Comparison of ENCODE assay signal across 23 mouse cellular contexts in genomic region chr12:35515621-35516020, GRCm38 (mm10). TPM values are rescaled to one million over a fixed set of nuclear protein-coding genes. Genes with fewer than 3 reads are reported as not detected.
DNase-seq lines count a peak whose midpoint lies in the region; ATAC-seq and TF ChIP-seq lines count a peak whose summit lies in the region.
"Had no signal": no experiment of that assay in that cellular context is flagged by ENCODE, and none has a peak within 500 bp of the region (broad histone marks: within the 10 kb centered on the region; RNA-seq: fewer than 3 reads in every experiment).

No protein-coding gene starts in this region.

- no peaks in the 10 kb centered on the region for H3K9me3 ChIP-seq in embryonic facial prominence, embryonic 14.5 days (ENCODE audit: control insufficient read depth, low read length)
- H3K9me3 ChIP-seq in embryonic facial prominence, embryonic 10.5 days = no peaks in the 10 kb centered on the region
- H3K9me3 ChIP-seq in intestine, embryonic 16.5 days (ENCODE audit: control insufficient read depth, low read length) = no peaks in the 10 kb centered on the region
- no peaks in the 10 kb centered on the region for H3K9me3 ChIP-seq in intestine, postnatal 0 days (ENCODE audit: control insufficient read depth)
- H3K9me3 ChIP-seq in kidney, postnatal 0 days (replicated peaks; ENCODE audit: low read length) = no peaks in the 10 kb centered on the region
- no peaks in the 10 kb centered on the region for H3K9me3 ChIP-seq in stomach, embryonic 16.5 days (replicated peaks; ENCODE audit: control insufficient read depth, low read length)
- H3K9me3 ChIP-seq in stomach, postnatal 0 days (ENCODE audit: control insufficient read depth, low read length) = no peaks in the 10 kb centered on the region
- H3K9me3 ChIP-seq: embryonic facial prominence, embryonic 13.5 days; forebrain, embryonic 10.5 days; hindbrain, embryonic 12.5 days had no signal

- 65% methylated on average over 3 of the region's 3 CpGs for WGBS in embryonic facial prominence, embryonic 14.5 days
- WGBS in embryonic facial prominence, embryonic 10.5 days = 78% methylated on average over 3 of the region's 3 CpGs
- 43% methylated on average over 3 of the region's 3 CpGs for WGBS in intestine, embryonic 16.5 days
- WGBS in intestine, postnatal 0 days = 44% methylated on average over 3 of the region's 3 CpGs
- 49% methylated on average over 3 of the region's 3 CpGs for WGBS in kidney, postnatal 0 days
- 31% methylated on average over 3 of the region's 3 CpGs for WGBS in stomach, embryonic 16.5 days
- WGBS in stomach, postnatal 0 days = 32% methylated on average over 3 of the region's 3 CpGs

- peaks cover 12% of the 10 kb centered on the region; the same call in 1 of the 2 replicates for H3K36me3 ChIP-seq in embryonic facial prominence, embryonic 14.5 days (ENCODE audit: control insufficient read depth, insufficient read depth, low read length)
- H3K36me3 ChIP-seq in embryonic facial prominence, embryonic 10.5 days (replicated peaks) = no peaks in the 10 kb centered on the region
- H3K36me3 ChIP-seq in intestine, embryonic 16.5 days (ENCODE audit: control insufficient read depth, insufficient read depth, low read length) = no peaks in the 10 kb centered on the region
- peaks cover 10% of the 10 kb centered on the region for H3K36me3 ChIP-seq in intestine, postnatal 0 days (ENCODE audit: control insufficient read depth, insufficient read depth)
- H3K36me3 ChIP-seq in kidney, postnatal 0 days (ENCODE audit: insufficient read depth, low read length) = peaks cover 18% of the 10 kb centered on the region; the same call in 1 of the 2 replicates
- peaks cover 5% of the 10 kb centered on the region; the same call in 1 of the 2 replicates for H3K36me3 ChIP-seq in stomach, embryonic 16.5 days (ENCODE audit: control insufficient read depth, insufficient read depth, low read length)
- 0 out of 2 replicates have a peak, but pooled peaks cover 6% of the 10 kb centered on the region for H3K36me3 ChIP-seq in stomach, postnatal 0 days (ENCODE audit: control insufficient read depth, insufficient read depth, low read length)
- H3K36me3 ChIP-seq: forebrain, embryonic 10.5 days; hindbrain, embryonic 12.5 days had no signal

- no peak overlapping the region for H3K4me3 ChIP-seq in embryonic facial prominence, embryonic 14.5 days (ENCODE audit: low read depth, low read length)
- no peak overlapping the region for H3K4me3 ChIP-seq in embryonic facial prominence, embryonic 10.5 days
- no peak overlapping the region for H3K4me3 ChIP-seq in intestine, embryonic 16.5 days (ENCODE audit: low read length)
- H3K4me3 ChIP-seq in intestine, postnatal 0 days (ENCODE audit: low read depth, low read length) = no peak overlapping the region
- no peak overlapping the region for H3K4me3 ChIP-seq in kidney, postnatal 0 days (replicated peaks; ENCODE audit: low read depth, low read length)
- H3K4me3 ChIP-seq in stomach, embryonic 16.5 days (replicated peaks; ENCODE audit: low read length) = no peak overlapping the region
- no peak overlapping the region for H3K4me3 ChIP-seq in stomach, postnatal 0 days (ENCODE audit: low read depth, low read length)
- H3K4me3 ChIP-seq: embryonic facial prominence, embryonic 13.5 days; erythroblast, embryonic 14.5 days; forebrain, embryonic 10.5 days; gastrocnemius, adult 2 months; hindbrain, embryonic 12.5 days had no signal

- H3K4me2 ChIP-seq in embryonic facial prominence, embryonic 14.5 days (ENCODE audit: low read depth, low read length) = no peak overlapping the region
- H3K4me2 ChIP-seq in intestine, embryonic 16.5 days (ENCODE audit: low read depth, low read length) = no peak overlapping the region
- no peak overlapping the region for H3K4me2 ChIP-seq in intestine, postnatal 0 days (replicated peaks; ENCODE audit: low read depth)
- H3K4me2 ChIP-seq in kidney, postnatal 0 days (ENCODE audit: low read length) = no peak overlapping the region
- H3K4me2 ChIP-seq in stomach, embryonic 16.5 days (ENCODE audit: low read depth, low read length) = no peak overlapping the region
- no peak overlapping the region for H3K4me2 ChIP-seq in stomach, postnatal 0 days (replicated peaks; ENCODE audit: low read depth)
- H3K4me2 ChIP-seq: embryonic facial prominence, embryonic 13.5 days; hindbrain, embryonic 12.5 days had no signal

- no peak for TF ChIP-seq EP300 in stomach, postnatal 0 days (optimal IDR thresholded peaks at IDR 0.05)

- H3K4me1 ChIP-seq in embryonic facial prominence, embryonic 14.5 days (ENCODE audit: control insufficient read depth, insufficient read depth, low read length) = no peaks in the 10 kb centered on the region
- H3K4me1 ChIP-seq in embryonic facial prominence, embryonic 10.5 days = no peaks in the 10 kb centered on the region
- peaks cover 4% of the 10 kb centered on the region; the same call in 1 of the 2 replicates for H3K4me1 ChIP-seq in intestine, embryonic 16.5 days (ENCODE audit: control insufficient read depth, insufficient read depth, low read length)
- H3K4me1 ChIP-seq in intestine, postnatal 0 days (replicated peaks; ENCODE audit: control insufficient read depth, insufficient read depth, low read length) = no peaks in the 10 kb centered on the region
- H3K4me1 ChIP-seq in kidney, postnatal 0 days (replicated peaks; ENCODE audit: insufficient read depth, low read length) = no peaks in the 10 kb centered on the region
- peaks cover 4% of the 10 kb centered on the region; the same call in 1 of the 2 replicates for H3K4me1 ChIP-seq in stomach, embryonic 16.5 days (ENCODE audit: control insufficient read depth, insufficient read depth, low read length)
- no peaks in the 10 kb centered on the region for H3K4me1 ChIP-seq in stomach, postnatal 0 days (replicated peaks; ENCODE audit: control insufficient read depth, insufficient read depth)
- H3K4me1 ChIP-seq: embryonic facial prominence, embryonic 13.5 days; forebrain, embryonic 10.5 days; hindbrain, embryonic 12.5 days had no signal

- no peak for TF ChIP-seq CTCF in intestine, postnatal 0 days (IDR thresholded peaks at IDR 0.05; ENCODE audit: low read depth)
- no peak for TF ChIP-seq CTCF in kidney, postnatal 0 days (IDR thresholded peaks at IDR 0.05; ENCODE audit: low read depth)
- TF ChIP-seq CTCF in stomach, postnatal 0 days (IDR thresholded peaks at IDR 0.05; ENCODE audit: low read depth) = no peak

- ATAC-seq in embryonic facial prominence, embryonic 14.5 days (ENCODE audit: low read depth) = no peak
- ATAC-seq in intestine, embryonic 16.5 days = no peak
- ATAC-seq in intestine, postnatal 0 days = no peak
- no peak for ATAC-seq in kidney, postnatal 0 days (replicated peaks; ENCODE audit: low FRiP score, low read depth)
- no peak for ATAC-seq in stomach, embryonic 16.5 days (ENCODE audit: insufficient read depth, low FRiP score)
- ATAC-seq in stomach, postnatal 0 days (ENCODE audit: low FRiP score, low TSS enrichment) = no peak
- ATAC-seq: activated CD4-positive, CD25-positive, alpha-beta regulatory T cell, adult 4 months; forebrain, embryonic 14.5 days; hindbrain, embryonic 16.5 days; Patski had no signal

- no peak for DNase-seq in embryonic facial prominence, embryonic 14.5 days (ENCODE audit: low spot score)
- DNase-seq in embryonic facial prominence, embryonic 10.5 days (ENCODE audit: low spot score) = no peak
- DNase-seq in kidney, postnatal 0 days (ENCODE audit: low spot score) = peak; percentile 73
- no peak for DNase-seq in kidney, adult 18-20 months
- DNase-seq in stomach, postnatal 0 days (ENCODE audit: low spot score) = no peak
- DNase-seq: adrenal gland, postnatal 14 days; cerebellum, adult 11-12 months; cerebellum, adult 9-10 months; cerebellum, postnatal 25 days; gastrocnemius, adult 2 months; gastrocnemius, postnatal 25 days; heart, postnatal 4 days had no signal

- no peak overlapping the region for H3K9ac ChIP-seq in embryonic facial prominence, embryonic 14.5 days (ENCODE audit: low read depth, low read length)
- H3K9ac ChIP-seq in intestine, embryonic 16.5 days (ENCODE audit: low read depth, low read length) = no peak overlapping the region
- H3K9ac ChIP-seq in intestine, postnatal 0 days (ENCODE audit: low read depth, low read length) = no peak overlapping the region
- no peak overlapping the region for H3K9ac ChIP-seq in kidney, postnatal 0 days (ENCODE audit: low read depth, low read length)
- no peak overlapping the region for H3K9ac ChIP-seq in stomach, embryonic 16.5 days (ENCODE audit: low read length)
- no peak overlapping the region for H3K9ac ChIP-seq in stomach, postnatal 0 days (ENCODE audit: low read length)
- H3K9ac ChIP-seq: embryonic facial prominence, embryonic 13.5 days; hindbrain, embryonic 12.5 days had no signal

- H3K27me3 ChIP-seq in embryonic facial prominence, embryonic 14.5 days (replicated peaks; ENCODE audit: control insufficient read depth, insufficient read depth, low read length) = no peaks in the 10 kb centered on the region
- H3K27me3 ChIP-seq in embryonic facial prominence, embryonic 10.5 days (replicated peaks; ENCODE audit: low read depth, poor library complexity, severe bottlenecking) = no peaks in the 10 kb centered on the region
- no peaks in the 10 kb centered on the region for H3K27me3 ChIP-seq in intestine, embryonic 16.5 days (replicated peaks; ENCODE audit: control insufficient read depth, insufficient read depth, low read length)
- H3K27me3 ChIP-seq in intestine, postnatal 0 days (replicated peaks; ENCODE audit: control insufficient read depth, insufficient read depth, low read length) = no peaks in the 10 kb centered on the region
- no peaks in the 10 kb centered on the region for H3K27me3 ChIP-seq in kidney, postnatal 0 days (ENCODE audit: insufficient read depth, low read length)
- no peaks in the 10 kb centered on the region for H3K27me3 ChIP-seq in stomach, embryonic 16.5 days (ENCODE audit: control insufficient read depth, insufficient read depth, low read length)
- H3K27me3 ChIP-seq in stomach, postnatal 0 days (ENCODE audit: control insufficient read depth, insufficient read depth, low read length) = no peaks in the 10 kb centered on the region
- H3K27me3 ChIP-seq: embryonic facial prominence, embryonic 13.5 days; hindbrain, embryonic 12.5 days; Patski had no signal

- 0 out of 2 replicates have a peak overlapping the region, but pooled peaks have one; percentile 6 for H3K27ac ChIP-seq in embryonic facial prominence, embryonic 14.5 days (replicated peaks; ENCODE audit: low read depth, low read length)
- no peak overlapping the region for H3K27ac ChIP-seq in embryonic facial prominence, embryonic 10.5 days (replicated peaks)
- peak overlapping the region; percentile 11; the same call in 1 of the 2 replicates for H3K27ac ChIP-seq in intestine, embryonic 16.5 days (ENCODE audit: low read length)
- no peak overlapping the region for H3K27ac ChIP-seq in intestine, postnatal 0 days (ENCODE audit: low read depth, low read length)
- peak overlapping the region; percentile 8; the same call in 1 of the 2 replicates for H3K27ac ChIP-seq in kidney, postnatal 0 days
- H3K27ac ChIP-seq in stomach, embryonic 16.5 days (ENCODE audit: low read length) = peak overlapping the region; percentile 21; the same call in 1 of the 2 replicates
- no peak overlapping the region for H3K27ac ChIP-seq in stomach, postnatal 0 days (replicated peaks)
- H3K27ac ChIP-seq: embryonic facial prominence, embryonic 13.5 days; forebrain, embryonic 10.5 days; gastrocnemius, adult 2 months; hindbrain, embryonic 12.5 days had no signal

RNA-seq across cellular contexts. Expression of gene Ahr, which starts 19.2 kb away (rescaled TPM):
- polyA plus RNA-seq in embryonic facial prominence, embryonic 14.5 days (2014; fragmentation: Nextera tagmentation; extraction: Ambion mirVana) = 17.7 and 18.8 TPM in 2 replicates
- 1.6 and 1.8 TPM in 2 replicates for polyA plus RNA-seq in embryonic facial prominence, embryonic 10.5 days (2016; fragmentation: Nextera tagmentation; extraction: Ambion mirVana)
- polyA plus RNA-seq in intestine, embryonic 16.5 days (2015; fragmentation: Nextera tagmentation; extraction: Ambion mirVana) = 5.7 and 7.2 TPM in 2 replicates
- polyA plus RNA-seq in intestine, postnatal 0 days (2015; fragmentation: Nextera tagmentation; extraction: Ambion mirVana) = 4.6 and 4.7 TPM in 2 replicates
- 5.5 and 6.7 TPM in 2 replicates for polyA plus RNA-seq in kidney, postnatal 0 days (2015; fragmentation: Nextera tagmentation; extraction: Ambion mirVana)
- 14.8 and 15.1 TPM in 2 replicates for polyA plus RNA-seq in stomach, embryonic 16.5 days (2015; fragmentation: Nextera tagmentation; extraction: Ambion mirVana)
- polyA plus RNA-seq in stomach, postnatal 0 days (2015; fragmentation: Nextera tagmentation; extraction: Ambion mirVana) = 8.2 and 9.2 TPM in 2 replicates

Comparison
In these comparisons a context has a peak if more than half of its experiments do, and no peak if none do; other contexts are left out.
1. H3K27ac ChIP-seq: peak in embryonic facial prominence, embryonic 14.5 days (single experiment), intestine, embryonic 16.5 days (single experiment), kidney, postnatal 0 days (single experiment) and stomach, embryonic 16.5 days (single experiment); none in embryonic facial prominence, embryonic 10.5 days (single experiment), intestine, postnatal 0 days (single experiment) and stomach, postnatal 0 days (single experiment).